Mouse (Mus musculus): Measurements from ENCODE around the gene Gm44973.
"Not testable (repeated sequence)": the region's sequence is repeated elsewhere in the genome, so short reads cannot be mapped to it uniquely, and the experiment has no call there.

Gene Gm44973

GRCm38 (mm10) chr7:5052931-5053343 lies 37.6 kb downstream of the Gm44973 start:
- no peak for DNase-seq

- DNase-seq = no peak
Measured at GRCm38 (mm10) chr7:5053456-5054179, 38.3 kb downstream of the Gm44973 start.

- DNase-seq = peak; percentile 26
Measured at GRCm38 (mm10) chr7:5056651-5057263, 41.5 kb downstream of the Gm44973 start.

GRCm38 (mm10) chr7:5057381-5057780 lies 42.1 kb downstream of the Gm44973 start:
- no peak for DNase-seq

- peak; percentile 32 for DNase-seq
Measured at GRCm38 (mm10) chr7:5057804-5058203, 42.5 kb downstream of the Gm44973 start.

- DNase-seq = no peak
Measured at GRCm38 (mm10) chr7:5058631-5059030, 43.3 kb downstream of the Gm44973 start.

GRCm38 (mm10) chr7:5059421-5059820 lies 44.1 kb downstream of the Gm44973 start:
- DNase-seq = no peak

- DNase-seq = peak; percentile 88
Measured at GRCm38 (mm10) chr7:5060239-5060731, 45.0 kb downstream of the Gm44973 start.

- DNase-seq = peak; percentile 96
Measured at GRCm38 (mm10) chr7:5060944-5061773, 45.9 kb downstream of the Gm44973 start.

GRCm38 (mm10) chr7:5061774-5062359 lies 46.6 kb downstream of the Gm44973 start, which contains the start of gene U2af2:
TSS of gene U2af2 (plus strand) at chr7:5062143.
- DNase-seq = peak; percentile 97

- DNase-seq = peak; percentile 80
Measured at GRCm38 (mm10) chr7:5062360-5063001, 47.2 kb downstream of the Gm44973 start.

GRCm38 (mm10) chr7:5064886-5065285 lies 49.6 kb downstream of the Gm44973 start:
- DNase-seq = no peak

- peak; percentile 65 for DNase-seq
Measured at GRCm38 (mm10) chr7:5073586-5073985, 58.3 kb downstream of the Gm44973 start.

GRCm38 (mm10) chr7:5074984-5075383 lies 59.7 kb downstream of the Gm44973 start:
- no peak for DNase-seq

- DNase-seq = no peak
Measured at GRCm38 (mm10) chr7:5076931-5077330, 61.6 kb downstream of the Gm44973 start.

GRCm38 (mm10) chr7:5079365-5080009 lies 64.2 kb downstream of the Gm44973 start:
- not testable (repeated sequence) for DNase-seq

GRCm38 (mm10) chr7:5080010-5080751 lies 64.9 kb downstream of the Gm44973 start, which contains the start of gene Epn1:
TSS of gene Epn1 (plus strand) at chr7:5080235.
- peak; percentile 95 for DNase-seq

- DNase-seq = no peak
Measured at GRCm38 (mm10) chr7:5080815-5081214, 65.5 kb downstream of the Gm44973 start.

GRCm38 (mm10) chr7:5081241-5081640 lies 65.9 kb downstream of the Gm44973 start:
- DNase-seq = peak; percentile 76

- DNase-seq = no peak
Measured at GRCm38 (mm10) chr7:5081939-5082338, 66.6 kb downstream of the Gm44973 start.
